8 mouse cellular contexts compared by ENCODE assay signal in genomic region chr5:110639459-110639858, GRCm38 (mm10). TPM values are rescaled to one million over a fixed set of nuclear protein-coding genes. Genes with fewer than 3 reads are reported as not detected.
A peak's percentile ranks its signal among the peaks of the same experiment; 100 is the strongest.
DNase-seq lines count a peak whose midpoint lies in the region; ATAC-seq and TF ChIP-seq lines count a peak whose summit lies in the region.

No protein-coding gene starts in this region.

- no peak for TF ChIP-seq POLR2A in testis, adult 2 months (IDR thresholded peaks at IDR 0.05; ENCODE audit: control insufficient read depth, low read depth, low read length)

- ATAC-seq in CD4-positive, CD25-positive, alpha-beta regulatory T cell, adult 4 months, result peak; percentile 83
- ATAC-seq in embryonic facial prominence, embryonic 13.5 days (ENCODE audit: insufficient number of reproducible peaks, insufficient read depth, low FRiP score, low TSS enrichment, low read depth), result no peak
- ATAC-seq in heart, embryonic 16.5 days (replicated peaks; ENCODE audit: extremely low read depth, insufficient read depth, low FRiP score), result no peak
- ATAC-seq in liver, embryonic 15.5 days (ENCODE audit: insufficient read depth), result no peak
- ATAC-seq in neural tube, embryonic 15.5 days (ENCODE audit: low FRiP score), result no peak

- WGBS in embryonic facial prominence, embryonic 13.5 days, result 24% methylated on average over 12 of the region's 12 CpGs
- WGBS in heart, embryonic 16.5 days, result 21% methylated on average over 12 of the region's 12 CpGs
- WGBS in large intestine, adult 2 months, result 24% methylated on average over 12 of the region's 12 CpGs
- WGBS in liver, embryonic 15.5 days (ENCODE audit: insufficient replicate concordance), result 18% methylated on average over 12 of the region's 12 CpGs
- 23% methylated on average over 12 of the region's 12 CpGs for WGBS in neural tube, embryonic 15.5 days

- no peak overlapping the region for H3K27ac ChIP-seq in embryonic facial prominence, embryonic 13.5 days
- no peak overlapping the region for H3K27ac ChIP-seq in heart, embryonic 16.5 days (ENCODE audit: low read length)
- no peak overlapping the region for H3K27ac ChIP-seq in liver, embryonic 15.5 days (replicated peaks)
- H3K27ac ChIP-seq in neural tube, embryonic 15.5 days (replicated peaks), result no peak overlapping the region
- no peak overlapping the region; the same call in 1 of the 2 replicates for H3K27ac ChIP-seq in testis, adult 2 months (ENCODE audit: control insufficient read depth, insufficient read depth, low read depth, low read length)

- peak; percentile 78 for DNase-seq in adrenal gland, postnatal 14 days
- DNase-seq in large intestine, adult 2 months (ENCODE audit: low read depth, low spot score), result peak; percentile 38

- H3K27me3 ChIP-seq in embryonic facial prominence, embryonic 13.5 days, result no peaks in the 10 kb centered on the region
- H3K27me3 ChIP-seq in heart, embryonic 16.5 days (ENCODE audit: control insufficient read depth, insufficient read depth, low read length), result no peaks in the 10 kb centered on the region
- 0 out of 2 replicates have a peak, but pooled peaks cover 3% of the 10 kb centered on the region for H3K27me3 ChIP-seq in liver, embryonic 15.5 days
- H3K27me3 ChIP-seq in neural tube, embryonic 15.5 days (replicated peaks), result peaks cover 7% of the 10 kb centered on the region; the same call in 1 of the 2 replicates
- no peaks in the 10 kb centered on the region for H3K27me3 ChIP-seq in testis, adult 2 months (ENCODE audit: control insufficient read depth, insufficient read depth, low read length)

- peak overlapping the region; percentile 51 for H3K4me2 ChIP-seq in embryonic facial prominence, embryonic 13.5 days
- H3K4me2 ChIP-seq in heart, embryonic 16.5 days (ENCODE audit: low read depth, low read length), result peak overlapping the region; percentile 59
- H3K4me2 ChIP-seq in liver, embryonic 15.5 days, result peak overlapping the region; percentile 40; the same call in 1 of the 2 replicates
- H3K4me2 ChIP-seq in neural tube, embryonic 15.5 days, result peak overlapping the region; percentile 30; the same call in 1 of the 2 replicates

- TF ChIP-seq CTCF in testis, adult 2 months (IDR thresholded peaks at IDR 0.05; ENCODE audit: control insufficient read depth, insufficient read depth, insufficient replicate concordance, low read depth, low read length), result peak; percentile 31; the same call in 1 of the 2 replicates

- H3K9ac ChIP-seq in embryonic facial prominence, embryonic 13.5 days, result 0 out of 2 replicates have a peak overlapping the region, but pooled peaks have one; percentile 60
- 0 out of 2 replicates have a peak overlapping the region, but pooled peaks have one; percentile 60 for H3K9ac ChIP-seq in heart, embryonic 16.5 days (ENCODE audit: low read length)
- H3K9ac ChIP-seq in liver, embryonic 15.5 days, result no peak overlapping the region
- no peak overlapping the region for H3K9ac ChIP-seq in neural tube, embryonic 15.5 days (replicated peaks)

- 0 out of 2 replicates have a peak, but pooled peaks cover 4% of the 10 kb centered on the region for H3K4me1 ChIP-seq in embryonic facial prominence, embryonic 13.5 days
- peaks cover 3% of the 10 kb centered on the region; the same call in 1 of the 2 replicates for H3K4me1 ChIP-seq in heart, embryonic 16.5 days (ENCODE audit: control insufficient read depth, insufficient read depth, low read length)
- H3K4me1 ChIP-seq in liver, embryonic 15.5 days (replicated peaks), result 0 out of 2 replicates have a peak, but pooled peaks cover 3% of the 10 kb centered on the region
- 0 out of 2 replicates have a peak, but pooled peaks cover 2% of the 10 kb centered on the region for H3K4me1 ChIP-seq in neural tube, embryonic 15.5 days
- H3K4me1 ChIP-seq in testis, adult 2 months (ENCODE audit: control insufficient read depth, insufficient read depth, low read length), result peaks cover 2% of the 10 kb centered on the region

- no peaks in the 10 kb centered on the region for H3K36me3 ChIP-seq in embryonic facial prominence, embryonic 13.5 days
- H3K36me3 ChIP-seq in heart, embryonic 16.5 days (ENCODE audit: control insufficient read depth, insufficient read depth), result no peaks in the 10 kb centered on the region
- H3K36me3 ChIP-seq in liver, embryonic 15.5 days (replicated peaks), result no peaks in the 10 kb centered on the region
- no peaks in the 10 kb centered on the region for H3K36me3 ChIP-seq in neural tube, embryonic 15.5 days
- no peaks in the 10 kb centered on the region for H3K36me3 ChIP-seq in testis, adult 2 months (ENCODE audit: control insufficient read depth, insufficient read depth, low read length)

- no peaks in the 10 kb centered on the region for H3K9me3 ChIP-seq in embryonic facial prominence, embryonic 13.5 days
- H3K9me3 ChIP-seq in heart, embryonic 16.5 days (replicated peaks; ENCODE audit: control insufficient read depth, low read length), result no peaks in the 10 kb centered on the region; the same call in 1 of the 2 replicates
- H3K9me3 ChIP-seq in liver, embryonic 15.5 days (replicated peaks), result no peaks in the 10 kb centered on the region
- no peaks in the 10 kb centered on the region for H3K9me3 ChIP-seq in neural tube, embryonic 15.5 days (replicated peaks)

- H3K4me3 ChIP-seq in embryonic facial prominence, embryonic 13.5 days, result peak overlapping the region; percentile 20; the same call in 1 of the 2 replicates
- peak overlapping the region; percentile 32 for H3K4me3 ChIP-seq in heart, embryonic 16.5 days (ENCODE audit: low read length)
- no peak overlapping the region for H3K4me3 ChIP-seq in liver, embryonic 15.5 days (replicated peaks)
- H3K4me3 ChIP-seq in neural tube, embryonic 15.5 days (replicated peaks), result no peak overlapping the region
- peak overlapping the region; percentile 74 for H3K4me3 ChIP-seq in testis, adult 2 months (ENCODE audit: control insufficient read depth, low read depth, low read length)

RNA-seq across cellular contexts. Expression of gene Noc4l, which starts 13.8 kb away (rescaled TPM):
- 10 to 100 TPM; 32.5 to 62.9 TPM for polyA plus RNA-seq in CD4-positive, CD25-positive, alpha-beta regulatory T cell, adult 4 months (2017; shearing (Covaris generic))
- 24.7 and 26.3 TPM in 2 replicates for total RNA-seq in adrenal gland, postnatal 14 days (2021)
- polyA plus RNA-seq in embryonic facial prominence, embryonic 13.5 days (2015; fragmentation: Nextera tagmentation; extraction: Ambion mirVana), result 44.9 and 58.3 TPM in 2 replicates
- 32.8 and 36.2 TPM in 2 replicates for polyA plus RNA-seq in heart, embryonic 16.5 days (2015; fragmentation: Nextera tagmentation; extraction: Ambion mirVana)
- 58.3 and 61.3 TPM in 2 replicates for polyA plus RNA-seq in large intestine, adult 2 months (2012; rRNA removed)
- polyA plus RNA-seq in liver, embryonic 15.5 days (2015; fragmentation: Nextera tagmentation; extraction: Ambion mirVana), result 41.1 and 43.2 TPM in 2 replicates
- 40.1 and 49.0 TPM in 2 replicates for polyA plus RNA-seq in neural tube, embryonic 15.5 days (2015; fragmentation: Nextera tagmentation; extraction: Ambion mirVana)
- 40.3 and 45.1 TPM in 2 replicates for polyA plus RNA-seq in testis, adult 2 months (2012; rRNA removed)

RNA-seq across cellular contexts. Expression of gene Ddx51, which starts 13.8 kb away (rescaled TPM):
- polyA plus RNA-seq in CD4-positive, CD25-positive, alpha-beta regulatory T cell, adult 4 months (2017; shearing (Covaris generic)), result 1 to 10 TPM; 4.3 to 6.3 TPM
- 15.7 and 23.6 TPM in 2 replicates for total RNA-seq in adrenal gland, postnatal 14 days (2021)
- polyA plus RNA-seq in embryonic facial prominence, embryonic 13.5 days (2015; fragmentation: Nextera tagmentation; extraction: Ambion mirVana), result 27.1 and 32.0 TPM in 2 replicates
- 13.9 and 14.8 TPM in 2 replicates for polyA plus RNA-seq in heart, embryonic 16.5 days (2015; fragmentation: Nextera tagmentation; extraction: Ambion mirVana)
- polyA plus RNA-seq in large intestine, adult 2 months (2012; rRNA removed), result 10.4 and 10.7 TPM in 2 replicates
- polyA plus RNA-seq in liver, embryonic 15.5 days (2015; fragmentation: Nextera tagmentation; extraction: Ambion mirVana), result 11.1 and 11.3 TPM in 2 replicates
- 17.5 and 18.3 TPM in 2 replicates for polyA plus RNA-seq in neural tube, embryonic 15.5 days (2015; fragmentation: Nextera tagmentation; extraction: Ambion mirVana)
- 22.8 and 24.5 TPM in 2 replicates for polyA plus RNA-seq in testis, adult 2 months (2012; rRNA removed)

Comparison
In these comparisons a context has a peak if more than half of its experiments do, and no peak if none do; other contexts are left out.
1. H3K4me3 ChIP-seq: peak in embryonic facial prominence, embryonic 13.5 days (single experiment), heart, embryonic 16.5 days (single experiment) and testis, adult 2 months (single experiment); none in liver, embryonic 15.5 days (single experiment) and neural tube, embryonic 15.5 days (single experiment).
2. H3K9ac ChIP-seq: peak in embryonic facial prominence, embryonic 13.5 days (single experiment) and heart, embryonic 16.5 days (single experiment); none in liver, embryonic 15.5 days (single experiment) and neural tube, embryonic 15.5 days (single experiment).
3. Peak in every context shown above with its lines, with median percentiles within 50 percentile points of each other: H3K4me2 ChIP-seq.